Mouse (Mus musculus): Measurements from ENCODE around the gene Apod. TPM values are rescaled to one million over a fixed set of nuclear protein-coding genes. Genes with fewer than 3 reads are reported as not detected.

Gene Apod
- polyA plus RNA-seq, 1 experiment from 2014 or later, result 0.38 TPM

DNA sequence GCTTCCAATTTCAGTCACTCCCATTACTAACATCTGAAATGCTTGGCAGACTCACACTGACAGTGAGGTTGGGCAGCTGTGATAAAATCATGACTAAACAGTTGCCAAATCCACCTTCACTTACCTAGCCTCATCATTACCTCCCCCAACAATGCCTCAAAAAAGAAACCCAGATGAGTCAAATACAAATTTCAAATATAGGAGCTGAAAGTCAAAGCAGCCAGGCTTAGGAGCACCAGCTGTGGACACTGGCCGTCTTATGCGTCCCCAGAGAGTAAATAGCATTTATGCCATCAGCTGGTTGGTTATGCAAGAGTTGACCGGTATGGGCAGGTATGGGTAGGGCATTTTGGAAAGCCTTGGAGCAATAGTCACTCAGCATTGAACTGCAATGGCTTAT, 65.2 kb downstream of the Apod start:
- ATAC-seq (ENCODE audit: low read depth), result no peak
- Histone ChIP-seq H3K27me3 (ENCODE audit: control insufficient read depth, insufficient read depth, low read depth, low read length) (no peaks in the 10 kb centered on the region), H3K36me3 (ENCODE audit: control insufficient read depth, insufficient read depth, low read length) (peaks cover 3% of the 10 kb centered on the region; the same call in 1 of the 2 replicates), H3K4me1 (replicated peaks; ENCODE audit: control insufficient read depth, insufficient read depth, low read length) (no peaks in the 10 kb centered on the region), H3K4me3 (ENCODE audit: low read length) (no peak overlapping the region), H3K4me2 (ENCODE audit: low read depth, low read length) (no peak overlapping the region), H3K9ac (ENCODE audit: low read length) (no peak overlapping the region), H3K9me3 (ENCODE audit: control insufficient read depth, low read length) (no peaks in the 10 kb centered on the region), H3K27ac (ENCODE audit: low read length) (no peak overlapping the region)
- WGBS, result 81% methylated on average over 3 of the region's 3 CpGs

GRCm38 (mm10) chr16:31248717-31249116, 65.9 kb downstream of the Apod start:
- no peak overlapping the region for H3K9ac ChIP-seq (ENCODE audit: low read length)
- no peak for ATAC-seq (ENCODE audit: low read depth)
- H3K4me2 ChIP-seq (ENCODE audit: low read depth, low read length), result no peak overlapping the region
- H3K4me3 ChIP-seq (ENCODE audit: low read length), result no peak overlapping the region
- H3K36me3 ChIP-seq (ENCODE audit: control insufficient read depth, insufficient read depth, low read length), result peaks cover 3% of the 10 kb centered on the region; the same call in 1 of the 2 replicates
- no peaks in the 10 kb centered on the region for H3K9me3 ChIP-seq (ENCODE audit: control insufficient read depth, low read length)
- no peaks in the 10 kb centered on the region for H3K27me3 ChIP-seq (ENCODE audit: control insufficient read depth, insufficient read depth, low read depth, low read length)
- H3K4me1 ChIP-seq (replicated peaks; ENCODE audit: control insufficient read depth, insufficient read depth, low read length), result no peaks in the 10 kb centered on the region
- no peak overlapping the region for H3K27ac ChIP-seq (ENCODE audit: low read length)
- 83% methylated on average over 13 of the region's 13 CpGs for WGBS

DNA sequence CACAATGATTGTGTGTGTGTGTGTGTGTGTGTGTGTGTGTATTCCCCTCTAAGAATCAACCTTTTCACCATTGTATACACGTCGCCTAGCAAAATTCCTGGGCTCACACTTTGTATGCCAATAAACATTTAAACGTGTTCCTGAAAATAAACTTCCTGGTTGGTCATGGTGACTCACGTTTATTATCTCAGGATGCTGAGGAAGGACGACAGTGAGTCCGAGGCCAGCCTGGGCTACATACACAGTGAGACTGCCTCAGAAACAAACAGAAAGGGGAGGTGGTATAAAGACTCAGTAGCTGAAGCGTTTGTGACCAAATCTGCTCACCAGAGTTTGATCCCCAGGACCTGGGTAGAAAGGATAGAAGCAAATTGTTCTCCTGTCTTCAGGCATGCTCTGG, 67.2 kb downstream of the Apod start:
- H3K4me3 ChIP-seq (ENCODE audit: low read length), result no peak overlapping the region
- no peaks in the 10 kb centered on the region for H3K36me3 ChIP-seq (ENCODE audit: control insufficient read depth, insufficient read depth, low read length)
- ATAC-seq (ENCODE audit: low read depth), result no peak
- H3K9me3 ChIP-seq (ENCODE audit: control insufficient read depth, low read length), result no peaks in the 10 kb centered on the region
- H3K4me1 ChIP-seq (replicated peaks; ENCODE audit: control insufficient read depth, insufficient read depth, low read length), result no peaks in the 10 kb centered on the region
- no peak overlapping the region for H3K27ac ChIP-seq (ENCODE audit: low read length)
- no peaks in the 10 kb centered on the region for H3K27me3 ChIP-seq (ENCODE audit: control insufficient read depth, insufficient read depth, low read depth, low read length)
- H3K4me2 ChIP-seq (ENCODE audit: low read depth, low read length), result no peak overlapping the region
- H3K9ac ChIP-seq (ENCODE audit: low read length), result no peak overlapping the region
- 52% methylated on average over 7 of the region's 7 CpGs for WGBS

Small RNA genes lying within 50 kb of the gene (microRNA-seq; reads per million reads assigned to microRNA genes)
- gene Gm27415, result not detected

Other genes starting within 250 kb of the Apod start
- 6.9 and 11.7 TPM in 2 replicates for gene Xxylt1, start 233.4 kb downstream of the Apod start, polyA plus RNA-seq (2015; fragmentation: Nextera tagmentation; extraction: Ambion mirVana)
- gene Acap2, start 113.6 kb downstream of the Apod start, polyA plus RNA-seq (2015; fragmentation: Nextera tagmentation; extraction: Ambion mirVana), result 26.8 and 27.3 TPM in 2 replicates
- 110 and 116 TPM in 2 replicates for gene Ppp1r2, start 39.5 kb downstream of the Apod start, polyA plus RNA-seq (2015; fragmentation: Nextera tagmentation; extraction: Ambion mirVana)
- 4.5 and 6.5 TPM in 2 replicates for gene Bdh1, start 107.5 kb upstream of the Apod start, polyA plus RNA-seq (2015; fragmentation: Nextera tagmentation; extraction: Ambion mirVana)

Data from lung, embryonic 16.5 days (tissue).